Mouse (Mus musculus) forebrain, embryonic 13.5 days (tissue): ENCODE data around the gene Uck2. TPM values are rescaled to one million over a fixed set of nuclear protein-coding genes. Genes with fewer than 3 reads are reported as not detected.

Experiments used
- ATAC-seq: fragments of 200-750 bp; cut with Nextera tagmentation; 2 replicates; pipeline ENCODE4 v1.8.0; 2017
- H3K27ac ChIP-seq: fragments of 300-500 bp; sonication (generic); 2 replicates; pipeline ENCODE4 v1.5.1; 2015; ENCODE audit warnings: inconsistent platforms, mild to moderate bottlenecking, moderate library complexity
- H3K27me3 ChIP-seq: fragments of 300-500 bp; sonication (generic); 2 replicates; pipeline ENCODE4 v1.6.1; 2015; ENCODE audit warnings: mild to moderate bottlenecking, inconsistent platforms
- H3K36me3 ChIP-seq: fragments of 300-500 bp; sonication (generic); 2 replicates; pipeline ENCODE4 v1.6.1; 2015; ENCODE audit warnings: mild to moderate bottlenecking, inconsistent platforms; ENCODE audit not compliant: poor library complexity, severe bottlenecking
- H3K4me1 ChIP-seq: fragments of 300-500 bp; sonication (generic); 2 replicates; pipeline ENCODE4 v1.6.1; 2015; ENCODE audit warnings: inconsistent platforms
- H3K4me2 ChIP-seq: fragments of 300-500 bp; sonication (generic); 2 replicates; pipeline ENCODE4 v1.6.1; 2015; ENCODE audit warnings: inconsistent platforms, mild to moderate bottlenecking, moderate library complexity
- H3K4me3 ChIP-seq: fragments of 300-500 bp; sonication (generic); 2 replicates; pipeline ENCODE4 v1.5.1; 2015; ENCODE audit warnings: mild to moderate bottlenecking, inconsistent platforms
- H3K9ac ChIP-seq: fragments of 300-500 bp; sonication (generic); 2 replicates; pipeline ENCODE4 v1.6.1; 2015; ENCODE audit warnings: mild to moderate bottlenecking, inconsistent platforms
- H3K9me3 ChIP-seq: fragments of 300-500 bp; sonication (generic); replicated peaks from 2 replicates; pipeline ENCODE4 v1.6.1; 2016; ENCODE audit warnings: inconsistent platforms
- WGBS: fragments of 180-500 bp; shearing (Covaris S2); methylation state at CpG from one replicate; pipeline ENCODE4 v1.1.7; 2015; 5-methylcytosine and 5-hydroxymethylcytosine counted together
- polyA plus RNA-seq: library from polyadenylated mRNA; unstranded; fragments of >200 nt; fragmentation: Nextera tagmentation; extraction: Ambion mirVana; gene quantifications from 2 replicates; pipeline ENCODE4 v1.2.1, GENCODE M21; 2015

Uck2 gene
- polyA plus RNA-seq, 1 experiment from 2014 or later, result 73.6 TPM

DNA sequence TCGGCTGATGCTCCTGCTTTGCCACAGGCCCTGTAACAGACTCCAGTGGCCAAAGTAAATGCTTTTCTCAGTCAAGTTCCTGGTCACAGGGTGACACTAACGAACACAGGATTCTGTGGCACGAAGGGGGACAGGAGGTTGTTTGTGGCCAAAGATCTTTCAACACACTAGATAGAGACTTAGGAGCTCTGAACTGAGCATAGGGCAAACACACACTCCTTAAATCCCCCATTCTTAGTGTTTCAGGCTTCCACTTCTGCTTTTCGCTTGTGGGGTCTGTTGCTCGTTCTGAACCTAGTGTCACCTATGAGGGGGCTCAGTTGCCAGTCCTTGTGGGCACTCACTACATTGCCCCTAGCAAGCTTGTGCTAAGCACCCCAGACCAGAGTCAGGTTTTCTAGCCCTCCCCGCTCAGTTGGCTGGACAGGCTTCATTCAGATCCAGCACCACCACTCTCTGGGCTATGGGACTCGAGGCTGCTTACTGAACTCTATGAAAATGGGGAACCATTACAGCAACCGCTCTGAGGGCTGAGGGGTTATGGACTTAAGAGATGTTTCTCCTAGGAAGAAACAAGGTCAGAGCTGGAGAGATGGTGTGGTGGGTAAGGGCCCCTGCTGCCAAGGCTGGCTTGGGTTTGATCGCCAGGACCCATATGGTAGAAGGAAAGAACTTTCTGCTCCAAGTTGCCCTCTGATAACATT is 16.6 kb downstream of the Uck2 start:
- H3K9me3 ChIP-seq, result no peaks in the 10 kb centered on the region
- 89% methylated on average over 9 of the region's 9 CpGs for WGBS
- H3K4me2 ChIP-seq, result no peak overlapping the region
- 0 out of 2 replicates have a peak, but pooled peaks cover 6% of the 10 kb centered on the region for H3K36me3 ChIP-seq
- no peak overlapping the region for H3K27ac ChIP-seq
- H3K9ac ChIP-seq, result no peak overlapping the region
- H3K4me1 ChIP-seq, result peaks cover 40% of the 10 kb centered on the region
- no peak for ATAC-seq
- no peaks in the 10 kb centered on the region for H3K27me3 ChIP-seq
- H3K4me3 ChIP-seq, result no peak overlapping the region

- Histone ChIP-seq H3K4me3 (no peak overlapping the region), H3K4me1 (peaks cover 35% of the 10 kb centered on the region), H3K9ac (no peak overlapping the region), H3K36me3 (0 out of 2 replicates have a peak, but pooled peaks cover 6% of the 10 kb centered on the region), H3K9me3 (no peaks in the 10 kb centered on the region), H3K4me2 (no peak overlapping the region), H3K27ac (no peak overlapping the region), H3K27me3 (no peaks in the 10 kb centered on the region)
- ATAC-seq, result no peak
- WGBS, result 74% methylated on average over 3 of the region's 3 CpGs
Observed at GRCm38 (mm10) chr1:167266720-167267119, 18.4 kb downstream of the Uck2 start.

GRCm38 (mm10) chr1:167265366-167265765 is 19.8 kb downstream of the Uck2 start:
- H3K4me1 ChIP-seq, result peaks cover 21% of the 10 kb centered on the region
- 0 out of 2 replicates have a peak, but pooled peaks cover 6% of the 10 kb centered on the region for H3K36me3 ChIP-seq
- no peak overlapping the region for H3K4me3 ChIP-seq
- WGBS, result 94% methylated on average over 4 of the region's 4 CpGs
- no peak for ATAC-seq
- H3K27me3 ChIP-seq, result no peaks in the 10 kb centered on the region
- H3K9ac ChIP-seq, result no peak overlapping the region
- H3K4me2 ChIP-seq, result no peak overlapping the region
- no peaks in the 10 kb centered on the region for H3K9me3 ChIP-seq
- no peak overlapping the region for H3K27ac ChIP-seq

DNA sequence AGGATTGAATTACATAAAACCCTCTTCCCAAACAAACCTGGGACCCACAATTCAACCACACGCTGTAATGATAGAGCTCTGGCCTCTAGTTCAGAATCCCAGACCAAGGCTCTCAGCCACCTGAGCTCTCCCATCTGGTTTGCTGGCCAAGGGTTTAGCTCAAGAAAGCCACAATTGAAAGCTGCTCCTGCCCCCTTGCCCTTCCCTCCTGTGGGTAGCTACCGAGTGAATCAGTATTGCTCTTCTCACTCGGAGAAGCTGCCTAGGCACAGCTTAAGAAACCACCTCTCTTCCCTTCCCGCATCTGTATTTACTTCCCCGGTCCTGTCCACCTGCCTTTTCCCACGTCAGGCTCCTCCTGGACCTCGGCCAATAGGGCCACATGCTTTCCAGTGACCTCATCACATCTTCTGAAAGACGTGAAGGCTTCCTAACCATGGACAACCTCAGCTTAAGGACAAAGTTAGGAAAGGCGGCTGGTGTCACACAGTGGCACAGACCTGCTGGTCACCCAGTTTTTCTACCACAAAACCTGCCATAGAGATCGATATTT is 22.6 kb downstream of the Uck2 start:
- no peak overlapping the region for H3K4me2 ChIP-seq
- 80% methylated on average over 10 of the region's 10 CpGs for WGBS
- no peaks in the 10 kb centered on the region for H3K27me3 ChIP-seq
- no peak overlapping the region for H3K4me3 ChIP-seq
- H3K9ac ChIP-seq, result no peak overlapping the region
- no peaks in the 10 kb centered on the region for H3K9me3 ChIP-seq
- no peak overlapping the region for H3K27ac ChIP-seq
- peaks cover 5% of the 10 kb centered on the region; the same call in 1 of the 2 replicates for H3K4me1 ChIP-seq
- no peak for ATAC-seq
- 0 out of 2 replicates have a peak, but pooled peaks cover 6% of the 10 kb centered on the region for H3K36me3 ChIP-seq

GRCm38 (mm10) chr1:167261750-167262149 is 23.4 kb downstream of the Uck2 start:
- Histone ChIP-seq H3K27me3 (no peaks in the 10 kb centered on the region), H3K4me1 (peaks cover 5% of the 10 kb centered on the region; the same call in 1 of the 2 replicates), H3K4me3 (no peak overlapping the region), H3K9ac (no peak overlapping the region), H3K27ac (no peak overlapping the region), H3K9me3 (no peaks in the 10 kb centered on the region), H3K36me3 (0 out of 2 replicates have a peak, but pooled peaks cover 6% of the 10 kb centered on the region), H3K4me2 (no peak overlapping the region)
- no peak for ATAC-seq
- 94% methylated on average over 11 of the region's 11 CpGs for WGBS

- H3K27ac ChIP-seq, result no peak overlapping the region
- ATAC-seq, result peak; percentile 30; the same call in 1 of the 2 replicates
Observed at GRCm38 (mm10) chr1:167259702-167260101, 25.4 kb downstream of the Uck2 start.

GRCm38 (mm10) chr1:167256724-167257302 is 28.3 kb downstream of the Uck2 start:
- H3K4me2 ChIP-seq, result no peak overlapping the region
- H3K9ac ChIP-seq, result no peak overlapping the region
- no peaks in the 10 kb centered on the region for H3K36me3 ChIP-seq
- H3K9me3 ChIP-seq, result no peaks in the 10 kb centered on the region
- ATAC-seq, result no peak
- H3K4me3 ChIP-seq, result no peak overlapping the region
- no peak overlapping the region for H3K27ac ChIP-seq
- H3K27me3 ChIP-seq, result no peaks in the 10 kb centered on the region
- WGBS, result 74% methylated on average over 15 of the region's 15 CpGs
- H3K4me1 ChIP-seq, result no peaks in the 10 kb centered on the region; the same call in 1 of the 2 replicates

More at GRCm38 (mm10) chr1:167259702-167260101, 25.4 kb downstream of the Uck2 start:
- Histone ChIP-seq H3K4me1 (peaks cover 5% of the 10 kb centered on the region), H3K36me3 (no peaks in the 10 kb centered on the region), H3K9ac (no peak overlapping the region), H3K27me3 (no peaks in the 10 kb centered on the region), H3K4me3 (no peak overlapping the region), H3K4me2 (no peak overlapping the region), H3K9me3 (no peaks in the 10 kb centered on the region)
- 82% methylated on average over 10 of the region's 10 CpGs for WGBS

DNA sequence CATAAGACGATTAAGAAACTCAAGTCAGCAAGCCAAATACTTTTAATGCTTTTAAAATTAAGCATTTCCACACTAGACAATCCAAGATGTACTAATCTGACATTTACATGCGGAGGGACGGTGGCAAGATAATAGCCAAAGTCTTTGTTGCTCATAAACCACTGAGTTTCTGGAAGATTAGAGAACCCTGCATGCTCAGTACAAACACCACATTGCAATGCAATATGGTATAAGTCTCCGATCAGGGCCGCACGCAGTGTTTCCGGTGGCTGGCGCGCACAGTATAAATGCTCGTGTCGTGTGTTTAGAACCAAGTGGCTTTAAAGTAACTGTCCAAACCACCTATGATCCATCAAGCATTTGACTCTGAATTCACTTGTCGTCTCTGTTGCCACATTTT is 31.5 kb downstream of the Uck2 start:
- WGBS, result 96% methylated on average over 12 of the region's 12 CpGs
- Histone ChIP-seq H3K27me3 (no peaks in the 10 kb centered on the region), H3K9ac (no peak overlapping the region), H3K27ac (no peak overlapping the region), H3K4me2 (no peak overlapping the region), H3K4me3 (no peak overlapping the region), H3K9me3 (no peaks in the 10 kb centered on the region), H3K4me1 (peaks cover 9% of the 10 kb centered on the region), H3K36me3 (no peaks in the 10 kb centered on the region)
- ATAC-seq, result no peak

DNA sequence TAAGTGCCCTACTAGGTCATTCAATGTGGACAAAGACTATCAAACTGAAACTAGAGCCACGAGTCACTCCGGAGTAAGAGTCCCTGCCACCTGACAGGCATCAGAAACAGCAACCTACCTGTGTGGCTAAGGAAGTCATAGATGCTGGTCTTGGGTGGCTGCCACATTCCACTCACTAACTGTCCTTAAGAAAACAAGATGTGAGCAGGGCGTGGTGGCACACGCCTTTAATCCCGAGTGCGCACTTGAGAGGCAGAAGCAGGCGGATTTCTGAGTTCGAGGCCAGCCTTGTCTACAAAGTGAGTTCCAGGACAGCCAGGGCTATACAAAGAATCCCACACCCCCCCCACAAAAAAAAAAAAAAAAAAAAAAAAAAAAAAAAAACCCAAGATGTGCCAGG is 35.2 kb downstream of the Uck2 start:
- Histone ChIP-seq H3K9me3 (no peaks in the 10 kb centered on the region), H3K27ac (no peak overlapping the region), H3K4me1 (peaks cover 37% of the 10 kb centered on the region), H3K4me3 (no peak overlapping the region), H3K4me2 (no peak overlapping the region), H3K9ac (no peak overlapping the region), H3K27me3 (no peaks in the 10 kb centered on the region), H3K36me3 (no peaks in the 10 kb centered on the region)
- 92% methylated on average over 8 of the region's 8 CpGs for WGBS
- ATAC-seq, result no peak

- Histone ChIP-seq H3K27ac (no peak overlapping the region), H3K9ac (no peak overlapping the region), H3K4me2 (no peak overlapping the region), H3K4me1 (peaks cover 42% of the 10 kb centered on the region), H3K36me3 (no peaks in the 10 kb centered on the region), H3K9me3 (no peaks in the 10 kb centered on the region), H3K4me3 (no peak overlapping the region), H3K27me3 (no peaks in the 10 kb centered on the region)
- WGBS, result 90% methylated on average over 19 of the region's 19 CpGs
- ATAC-seq, result no peak
Observed at GRCm38 (mm10) chr1:167249252-167249651, 35.9 kb downstream of the Uck2 start.

GRCm38 (mm10) chr1:167247886-167248285 is 37.2 kb downstream of the Uck2 start:
- WGBS, result 80% methylated on average over 9 of the region's 9 CpGs

DNA sequence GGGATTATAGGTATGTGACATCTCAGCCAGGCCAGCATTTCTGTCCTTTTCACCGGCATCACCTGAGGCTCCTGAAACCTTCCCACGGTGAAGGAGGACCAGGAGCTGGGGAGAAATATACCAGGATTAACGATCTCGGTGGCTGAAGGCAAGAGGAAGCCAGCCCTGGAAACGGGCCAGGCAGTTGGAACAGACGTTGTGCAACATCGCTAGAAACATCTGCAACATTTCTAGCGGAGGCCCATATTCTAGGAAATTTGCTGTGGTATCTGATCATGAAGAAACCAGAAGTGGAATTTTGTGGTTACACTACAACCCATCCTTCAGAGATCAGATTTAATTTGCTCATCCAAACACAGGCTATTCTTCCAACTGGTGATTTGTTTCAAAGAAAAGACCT is 38.1 kb downstream of the Uck2 start:
- no peak for ATAC-seq
- Histone ChIP-seq H3K4me3 (no peak overlapping the region), H3K4me2 (no peak overlapping the region), H3K4me1 (peaks cover 62% of the 10 kb centered on the region), H3K27me3 (no peaks in the 10 kb centered on the region), H3K9me3 (no peaks in the 10 kb centered on the region), H3K9ac (no peak overlapping the region), H3K27ac (no peak overlapping the region; the same call in 1 of the 2 replicates), H3K36me3 (no peaks in the 10 kb centered on the region)
- WGBS, result 64% methylated on average over 8 of the region's 8 CpGs

More at GRCm38 (mm10) chr1:167247886-167248285, 37.2 kb downstream of the Uck2 start:
- no peak for ATAC-seq
- H3K4me1 ChIP-seq, result peaks cover 53% of the 10 kb centered on the region
- no peak overlapping the region for H3K9ac ChIP-seq
- no peaks in the 10 kb centered on the region for H3K9me3 ChIP-seq
- peak overlapping the region; percentile 10; the same call in 1 of the 2 replicates for H3K27ac ChIP-seq
- H3K27me3 ChIP-seq, result no peaks in the 10 kb centered on the region
- no peaks in the 10 kb centered on the region for H3K36me3 ChIP-seq
- H3K4me2 ChIP-seq, result no peak overlapping the region
- H3K4me3 ChIP-seq, result no peak overlapping the region
